Mouse (Mus musculus) embryonic stem cell, embryonic (primary cell): ENCODE measurements around the gene Pdik1l.

Source experiments
- CTCF ChIA-PET, 4 experiments: fragments of 300-600 bp in 2 of 4; fragments of 350-600 bp in 2 of 4; sonication (Branson Sonifier 250); formaldehyde crosslinking; loops; one replicate each; lab custom pipeline; 2022; ENCODE audit warnings: inconsistent platforms in 2 of 4; lab: Charles Lee
- POLR2A ChIA-PET, 4 experiments: fragments of 300-600 bp in 2 of 4; fragments of 350-600 bp in 2 of 4; sonication (Branson Sonifier 250); formaldehyde crosslinking; loops; one replicate each; lab custom pipeline; 2022; ENCODE audit warnings: antibody characterized with exemption in 4 of 4, inconsistent platforms in 1 of 4; lab: Charles Lee

Gene Pdik1l

DNA sequence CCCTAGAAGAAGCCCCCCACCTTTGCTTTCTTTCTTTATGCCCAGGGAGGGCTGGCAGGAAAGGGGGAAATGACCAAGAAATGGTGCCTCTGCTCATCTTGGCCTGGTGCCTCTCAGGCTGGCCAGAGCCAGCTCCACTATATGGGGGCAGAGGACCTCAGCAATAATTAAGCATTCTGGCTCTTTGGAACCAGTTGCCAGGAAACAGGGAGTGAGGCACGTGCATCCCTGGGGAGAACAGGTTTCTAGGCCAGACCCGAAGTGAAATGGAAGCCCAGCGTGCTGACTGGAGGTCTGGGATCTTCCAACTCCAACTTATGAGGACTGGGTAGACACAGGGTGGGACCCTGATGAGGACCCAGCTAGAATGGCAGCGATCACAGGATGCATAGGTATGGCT lies 41.4 kb downstream of the Pdik1l start:
- CTCF ChIA-PET: interaction anchor here in 2 of 4 experiments (0.9 to 1.9 kb wide), 4 partner anchors 10 to 147 kb away, joined by 3 to 9 read pairs (median 4); partner anchors contain the start of gene Cep85 (in 1 of the 2)
- POLR2A ChIA-PET: interaction anchor here in 2 of 4 experiments (0.6 to 2.9 kb wide), 5 partner anchors 22 to 80 kb away, joined by 3 to 6 read pairs (median 4); partner anchors contain the start of gene Cep85 (in 2 of the 2)

DNA sequence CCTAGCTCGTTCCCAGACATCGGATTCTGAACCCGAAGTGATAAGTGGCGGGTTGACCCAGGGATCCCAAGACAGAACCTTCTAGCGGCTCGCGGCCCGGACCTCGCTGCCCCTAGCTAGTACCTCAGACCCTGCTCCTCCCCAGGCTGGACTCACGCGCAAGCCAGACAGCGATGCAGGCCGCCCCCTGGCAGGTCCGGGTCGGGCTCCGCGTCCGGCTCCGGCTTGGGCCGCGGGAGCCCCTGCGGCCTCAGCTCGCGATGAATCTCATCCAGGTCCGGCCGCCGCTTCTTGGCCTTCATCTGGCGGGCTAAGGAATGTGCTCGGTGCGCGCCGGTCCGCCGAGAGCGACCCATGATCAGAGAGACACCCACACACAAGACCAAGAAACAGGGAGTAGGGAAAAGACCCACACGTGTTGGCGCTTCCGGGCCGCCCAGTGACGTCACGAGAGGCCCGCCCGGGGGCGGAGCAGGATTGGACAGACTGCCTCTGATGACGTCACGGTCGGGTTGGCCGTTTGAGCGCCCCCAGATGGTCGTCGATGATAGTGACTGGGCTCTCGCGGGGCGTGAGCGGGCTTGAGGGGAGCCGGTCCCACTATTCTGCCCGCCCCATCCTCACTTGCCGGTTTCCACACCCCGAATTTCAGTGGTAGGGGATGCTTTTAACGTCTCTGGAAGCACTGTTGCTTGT lies 42.4 kb downstream of the Pdik1l start, which contains the start of gene Zfp593:
Gene Zfp593 (minus strand): TSS at position 445 of the 696 bp plus-strand sequence.
- ChIA-PET CTCF (interaction anchor here in 3 of 4 experiments (0.5 to 1.9 kb wide), 9 partner anchors 9 to 150 kb away, joined by 3 to 9 read pairs (median 3); partner anchors contain the start of genes Cep85 (in 1 of the 3) and Grrp1 (in 1 of the 3)), POLR2A (interaction anchor here in 3 of 4 experiments (0.6 to 2.9 kb wide), 13 partner anchors 12 to 572 kb away, joined by 3 to 7 read pairs (median 4); partner anchors contain the start of genes Catsper4 (in 2 of the 3), Pdik1l (in 2 of the 3) and Slc30a2 (in 1 of the 3))

DNA sequence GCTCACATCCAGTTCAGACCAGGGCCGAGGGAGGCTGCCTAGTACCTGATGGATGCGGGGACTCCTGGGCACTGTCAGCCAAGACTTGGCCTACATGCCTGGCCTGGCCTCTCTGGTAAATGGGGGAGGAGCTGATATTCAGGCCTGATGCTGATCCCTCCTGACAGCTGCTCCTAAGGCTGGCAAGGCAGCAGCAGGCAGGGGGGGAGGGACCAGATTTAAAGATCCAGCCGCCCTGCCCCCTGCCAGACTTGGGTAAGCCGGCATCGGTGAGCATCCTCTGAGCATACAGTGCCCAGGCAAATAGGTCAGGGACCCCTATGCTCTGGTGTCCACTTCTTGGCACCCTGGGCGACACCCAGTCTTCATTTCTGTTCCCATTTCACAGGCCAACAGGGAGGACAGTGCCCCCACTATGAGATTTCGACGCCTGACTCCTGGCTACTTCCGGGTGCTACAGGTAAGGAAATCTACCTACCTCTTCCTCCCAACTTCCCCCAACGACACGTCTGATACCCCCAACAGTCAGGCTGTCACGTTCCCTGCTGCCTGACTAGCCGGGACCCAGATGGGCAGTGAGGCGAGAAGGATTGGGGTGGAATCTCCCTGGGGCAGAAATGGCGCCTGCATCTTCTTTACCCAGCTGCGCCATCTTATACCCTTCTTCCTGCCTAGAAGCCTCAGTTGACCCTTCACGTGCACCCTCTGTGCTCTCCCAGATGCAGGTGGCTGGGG lies 44.0 kb downstream of the Pdik1l start, which contains the start of gene E130218I03Rik:
Gene E130218I03Rik (plus strand): TSS at position 147 of the 735 bp plus-strand sequence.
- ChIA-PET POLR2A (interaction anchor here in 2 of 4 experiments (1.3 to 2.9 kb wide), 7 partner anchors 10 to 186 kb away, joined by 3 to 6 read pairs (median 5); partner anchors contain the start of genes Catsper4 (in 1 of the 2) and Cep85 (in 1 of the 2)), CTCF (interaction anchor here in 1 of 4 experiments (0.9 kb wide), 1 partner anchor 50 kb away, joined by 3 read pairs; no protein-coding TSS in a partner anchor)

DNA sequence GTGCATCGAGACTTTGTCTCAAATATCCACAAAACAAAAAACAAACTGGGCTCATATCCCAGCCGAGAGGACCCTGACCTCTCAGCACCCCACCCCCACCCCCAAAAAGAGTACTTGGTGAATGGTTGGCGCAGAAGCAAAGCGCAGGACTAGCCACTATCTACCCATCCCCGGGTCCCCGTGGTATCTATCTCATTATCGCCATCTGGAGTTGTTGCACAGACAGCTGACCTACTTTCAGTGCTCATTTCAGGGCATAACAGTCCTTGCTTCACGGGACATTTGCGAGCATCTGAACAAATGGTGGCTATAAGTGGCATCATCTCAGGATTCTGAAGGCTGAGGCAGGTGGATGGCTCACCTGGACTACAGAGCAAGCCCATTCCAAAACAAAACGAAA lies 49.0 kb downstream of the Pdik1l start:
- ChIA-PET CTCF (interaction anchor here in 2 of 4 experiments (0.6 to 1.4 kb wide), 4 partner anchors 24 to 170 kb away, joined by 3 to 10 read pairs (median 4); partner anchors contain the start of gene Pdik1l (in 1 of the 2)), POLR2A (interaction anchor here in 2 of 4 experiments (0.6 to 2.4 kb wide), 7 partner anchors 11 to 154 kb away, joined by 3 to 8 read pairs (median 3); partner anchors contain the start of gene Grrp1 (in 1 of the 2))

DNA sequence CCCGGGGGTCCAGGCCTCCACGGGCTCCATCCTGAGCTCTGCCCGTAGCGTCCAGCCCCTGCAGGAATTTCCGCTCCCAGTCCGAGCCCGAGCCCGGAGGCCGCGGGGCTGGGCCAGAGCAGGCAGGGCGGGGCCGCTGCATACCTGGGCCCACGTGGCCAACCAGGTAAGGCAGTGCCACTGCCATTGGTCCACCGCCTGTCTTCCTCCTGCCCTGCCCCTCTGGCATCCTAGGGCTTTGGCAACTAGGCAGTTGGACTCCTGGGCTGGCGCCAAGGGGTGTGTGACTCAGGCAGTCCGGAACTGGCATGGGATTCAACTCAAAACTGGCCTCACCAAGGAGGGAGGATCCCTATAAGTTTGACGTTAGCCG lies 49.4 kb downstream of the Pdik1l start, which contains the start of gene Cnksr1:
Gene Cnksr1 (minus strand): TSS at position 121 of the 373 bp plus-strand sequence.
- CTCF ChIA-PET: interaction anchor here in 3 of 4 experiments (0.6 to 1.4 kb wide), 3 partner anchors 25 to 51 kb away, joined by 3 to 4 read pairs (median 4); partner anchors contain the start of gene Cep85 (in 1 of the 3)
- POLR2A ChIA-PET: interaction anchor here in 1 of 4 experiments (1.0 to 2.4 kb wide), 4 partner anchors 11 to 30 kb away, joined by 3 to 8 read pairs (median 3); partner anchors contain the start of genes Catsper4 and Grrp1

DNA sequence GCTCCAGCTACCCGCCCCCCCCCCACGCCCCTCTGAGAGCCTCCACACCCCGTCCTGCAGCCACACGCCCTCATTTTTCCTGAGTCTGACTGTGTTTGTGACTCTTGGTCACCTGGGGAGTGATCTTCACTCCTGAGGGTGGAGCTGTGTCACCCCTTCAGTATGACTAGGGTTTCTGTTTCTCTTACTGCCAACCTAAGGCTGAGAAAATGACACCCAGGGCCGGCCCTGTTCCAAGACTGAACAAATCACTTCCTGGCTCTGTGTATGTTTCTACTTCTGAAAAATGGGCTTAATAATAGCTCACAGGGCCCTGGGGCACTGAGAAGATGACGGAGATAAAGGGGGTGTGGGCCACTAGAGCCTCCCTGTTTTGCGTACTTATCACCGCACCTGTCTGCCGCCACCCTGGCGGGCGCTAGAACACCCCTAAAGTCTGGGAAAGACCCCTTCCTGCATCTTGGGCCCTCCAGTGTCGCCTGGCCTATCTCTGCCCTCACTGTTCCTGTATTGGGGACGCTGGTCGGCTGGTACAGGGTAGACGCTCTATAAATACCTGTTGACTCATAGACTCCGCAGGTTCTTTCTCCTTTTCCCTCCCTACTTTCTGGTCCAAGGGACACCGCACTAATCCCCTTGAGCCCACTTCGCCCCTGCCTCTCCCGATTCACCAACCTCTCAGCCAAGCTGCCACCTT lies 50.0 kb downstream of the Pdik1l start:
- POLR2A ChIA-PET: interaction anchor here in 3 of 4 experiments (0.6 to 2.4 kb wide), 5 partner anchors 10 to 202 kb away, joined by 3 to 8 read pairs (median 3); partner anchors contain the start of gene Catsper4 (in 1 of the 3)

DNA sequence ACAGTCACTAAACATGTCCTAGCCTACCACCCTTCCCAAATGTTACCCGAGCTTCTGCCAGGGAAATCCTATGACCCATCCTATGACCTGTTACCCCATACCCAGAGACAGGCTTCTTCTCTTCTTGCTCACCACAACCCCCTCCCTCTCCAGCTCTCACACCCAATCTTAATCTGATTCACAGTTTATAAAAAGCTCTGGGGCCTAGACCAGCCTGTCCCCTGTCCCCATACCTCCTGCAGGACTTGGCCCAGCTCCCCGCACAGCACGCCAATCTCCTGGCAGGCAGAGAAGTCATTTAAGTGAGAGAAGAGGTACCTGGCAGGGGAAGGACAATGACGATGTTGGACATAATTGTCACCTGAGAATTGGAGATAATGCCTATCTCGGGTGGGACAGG lies 52.8 kb downstream of the Pdik1l start:
- ChIA-PET CTCF (no interaction called here), POLR2A (interaction anchor here in 1 of 4 experiments (0.7 to 2.0 kb wide), 5 partner anchors 16 to 1013 kb away, joined by 3 to 5 read pairs (median 3); no protein-coding TSS in a partner anchor)

More for the DNA sequence above, 50.0 kb downstream of the Pdik1l start:
- CTCF ChIA-PET: interaction anchor here in 2 of 4 experiments (0.6 to 1.4 kb wide), 3 partner anchors 25 to 1356 kb away, joined by 3 to 4 read pairs (median 3); partner anchors contain the start of gene Cep85 (in 1 of the 2)

DNA sequence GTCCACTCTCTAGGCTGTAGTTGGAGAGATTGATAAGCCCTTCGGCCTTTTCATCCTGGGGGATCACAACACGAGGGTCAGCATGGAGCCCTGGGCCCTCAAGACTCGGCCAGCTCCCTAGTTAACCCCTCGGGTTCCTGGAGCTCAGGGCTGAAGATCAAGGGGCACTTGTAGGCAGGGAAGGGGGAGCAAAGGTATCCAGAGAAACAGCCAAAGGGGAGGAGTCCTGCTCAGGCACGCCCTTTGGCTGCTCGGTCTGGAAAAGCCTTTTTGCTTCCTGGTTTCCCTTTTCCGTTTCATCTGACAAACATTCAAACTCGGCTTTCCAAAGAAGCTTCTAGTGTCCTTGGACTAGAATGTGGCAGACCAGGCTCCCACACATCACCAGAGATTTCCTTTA lies 57.3 kb downstream of the Pdik1l start:
- ChIA-PET CTCF (interaction anchor here in 2 of 4 experiments (0.6 to 1.1 kb wide), 4 partner anchors 9 to 540 kb away, joined by 3 to 7 read pairs (median 6); partner anchors contain the start of gene Cep85 (in 1 of the 2)), POLR2A (interaction anchor here in 1 of 4 experiments (0.8 to 1.6 kb wide), 4 partner anchors 9 to 43 kb away, joined by 3 to 6 read pairs (median 4); partner anchors contain the start of genes Cep85 and Zfp593)

DNA sequence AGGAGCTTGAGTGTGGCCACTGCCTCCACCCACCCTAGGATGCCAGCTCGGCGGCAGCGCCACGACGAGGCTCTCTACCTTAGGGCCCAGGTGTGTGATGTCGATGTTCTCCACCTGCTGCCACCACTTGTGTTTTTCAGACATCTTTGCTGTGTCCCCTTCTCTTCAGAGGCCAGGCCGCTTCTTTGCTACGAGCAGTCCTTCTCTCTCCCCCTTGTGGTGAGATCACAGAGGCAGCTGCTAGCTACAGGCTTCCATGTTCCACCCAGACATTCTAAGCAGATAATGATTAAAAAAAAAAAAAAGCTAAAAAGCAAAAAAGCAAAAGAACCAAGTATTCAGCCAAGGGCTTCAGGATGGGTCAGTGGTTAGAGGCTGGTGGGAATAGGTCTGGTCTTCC lies 60.5 kb downstream of the Pdik1l start, which contains the start of gene Catsper4:
Gene Catsper4 (minus strand): TSS at position 190 of the 400 bp plus-strand sequence.
- POLR2A ChIA-PET: interaction anchor here in 2 of 4 experiments (0.5 to 1.8 kb wide), 6 partner anchors 10 to 1190 kb away, joined by 3 to 5 read pairs (median 4); partner anchors contain the start of genes Cep85 (in 1 of the 2) and Zfp593 (in 1 of the 2)
- CTCF ChIA-PET: interaction anchor here (0.6 to 1.6 kb wide), 4 partner anchors 18 to 569 kb away, joined by 3 to 4 read pairs (median 3); partner anchors contain the start of gene Pdik1l (in 1 of the 4)
